ENCODE assay signal across 27 mouse cellular contexts in genomic region chr11:62513311-62513710, GRCm38 (mm10).
"Had no signal": no experiment of that assay in that cellular context is flagged by ENCODE, and none has a peak within 500 bp of the region (broad histone marks: within the 10 kb centered on the region; RNA-seq: fewer than 3 reads in every experiment).

No protein-coding gene starts in this region.

- H3K36me3 ChIP-seq: hindbrain, embryonic 12.5 days; intestine, embryonic 15.5 days; liver, embryonic 15.5 days had no signal

- DNase-seq: gastrocnemius, adult 2 months; gastrocnemius, postnatal 10 days; gastrocnemius, postnatal 25 days; heart, adult 2 months; heart, postnatal 10 days; heart, postnatal 4 days; kidney, adult 18-20 months; kidney, adult 8-10 months; kidney, postnatal 14 days; kidney, postnatal 36 days; liver; liver, embryonic 13.5 days had no signal

- H3K4me1 ChIP-seq: heart, embryonic 12.5 days; hindbrain, embryonic 12.5 days; kidney, embryonic 15.5 days; limb, embryonic 12.5 days; liver, embryonic 13.5 days; liver, embryonic 15.5 days had no signal

- ATAC-seq: hindbrain, embryonic 16.5 days; inflammation-experienced regulatory T-cells, adult 6 months; intestine, embryonic 15.5 days; intestine, postnatal 0 days had no signal

- H3K4me2 ChIP-seq: heart, embryonic 12.5 days; hindbrain, embryonic 12.5 days; hindbrain, embryonic 14.5 days; intestine, embryonic 15.5 days; kidney, embryonic 15.5 days; limb, embryonic 12.5 days; liver, embryonic 11.5 days; liver, embryonic 13.5 days; liver, embryonic 15.5 days had no signal

- H3K4me3 ChIP-seq: gastrocnemius, adult 2 months; heart, adult 2 months; heart, embryonic 12.5 days; hindbrain, embryonic 10.5 days; hindbrain, embryonic 12.5 days; intestine, embryonic 15.5 days; kidney, embryonic 15.5 days; left cerebral cortex, adult 2 months; limb, embryonic 10.5 days; limb, embryonic 12.5 days; liver, embryonic 13.5 days; liver, embryonic 15.5 days had no signal

- H3K9ac ChIP-seq: heart, embryonic 12.5 days; hindbrain, embryonic 12.5 days; hindbrain, embryonic 14.5 days; intestine, embryonic 15.5 days; kidney, embryonic 15.5 days; limb, embryonic 12.5 days; liver, embryonic 13.5 days; liver, embryonic 15.5 days had no signal

- H3K27ac ChIP-seq: gastrocnemius, adult 2 months; heart, adult 2 months; hindbrain, embryonic 10.5 days; hindbrain, embryonic 12.5 days; hindbrain, embryonic 14.5 days; intestine, embryonic 15.5 days; kidney, embryonic 15.5 days; kidney, postnatal 0 days; left cerebral cortex, adult 2 months; limb, embryonic 10.5 days; limb, embryonic 12.5 days; liver, embryonic 13.5 days; liver, embryonic 15.5 days had no signal

- H3K9me3 ChIP-seq: heart, embryonic 12.5 days; hindbrain, embryonic 10.5 days; hindbrain, embryonic 12.5 days; intestine, embryonic 15.5 days; kidney, embryonic 15.5 days; limb, embryonic 10.5 days; limb, embryonic 12.5 days; liver, embryonic 13.5 days; liver, embryonic 15.5 days had no signal

- H3K27me3 ChIP-seq: heart, embryonic 12.5 days; hindbrain, embryonic 12.5 days; intestine, embryonic 15.5 days; kidney, embryonic 15.5 days; limb, embryonic 12.5 days; liver, embryonic 13.5 days; liver, embryonic 15.5 days had no signal
